ENCODE assay signal across 8 mouse cellular contexts in genomic region chr17:12990567-12991145, GRCm38 (mm10). TPM values are rescaled to one million over a fixed set of nuclear protein-coding genes. Genes with fewer than 3 reads are reported as not detected.
DNase-seq lines count a peak whose midpoint lies in the region; ATAC-seq lines count a peak whose summit lies in the region.

No protein-coding gene starts in this region.

- no peaks in the 10 kb centered on the region; the same call in 1 of the 2 replicates for H3K36me3 ChIP-seq in forebrain, embryonic 11.5 days (ENCODE audit: control insufficient read depth, insufficient read depth, low read length)
- H3K36me3 ChIP-seq in liver, embryonic 11.5 days (ENCODE audit: control insufficient read depth, insufficient read depth, low read length), result peaks cover 7% of the 10 kb centered on the region

- H3K4me1 ChIP-seq in forebrain, embryonic 11.5 days (replicated peaks; ENCODE audit: control insufficient read depth, insufficient read depth, low read length), result no peaks in the 10 kb centered on the region
- no peaks in the 10 kb centered on the region; the same call in 1 of the 2 replicates for H3K4me1 ChIP-seq in liver, embryonic 11.5 days (replicated peaks; ENCODE audit: control insufficient read depth, insufficient read depth, low read length)

- H3K9ac ChIP-seq in forebrain, embryonic 11.5 days (ENCODE audit: low read length), result peak overlapping the region; percentile 100
- peak overlapping the region; percentile 100 for H3K9ac ChIP-seq in liver, embryonic 11.5 days (ENCODE audit: low read depth, low read length)

- no peak overlapping the region for H3K27ac ChIP-seq in forebrain, embryonic 11.5 days (ENCODE audit: low read depth, low read length)
- peak overlapping the region; percentile 99 for H3K27ac ChIP-seq in liver, embryonic 11.5 days (ENCODE audit: low read depth, low read length)

- H3K9me3 ChIP-seq in forebrain, embryonic 11.5 days (ENCODE audit: control insufficient read depth, low read length), result no peaks in the 10 kb centered on the region
- no peaks in the 10 kb centered on the region for H3K9me3 ChIP-seq in liver, embryonic 11.5 days (ENCODE audit: control insufficient read depth, low read length)

- 71% methylated on average over 8 of the region's 8 CpGs for WGBS in forebrain, embryonic 11.5 days
- 46% methylated on average over 8 of the region's 8 CpGs for WGBS in liver, embryonic 11.5 days

- peak overlapping the region; percentile 97 for H3K4me3 ChIP-seq in forebrain, embryonic 11.5 days (ENCODE audit: low read depth, low read length)
- H3K4me3 ChIP-seq in liver, embryonic 11.5 days (ENCODE audit: low read depth, low read length), result peak overlapping the region; percentile 98

- H3K4me2 ChIP-seq in forebrain, embryonic 11.5 days (ENCODE audit: low read depth, low read length, severe bottlenecking), result peak overlapping the region; percentile 82
- peak overlapping the region; percentile 95 for H3K4me2 ChIP-seq in liver, embryonic 11.5 days

- peak; percentile 43 for DNase-seq in cerebellum, adult 9-10 months
- DNase-seq in cerebellum, adult 8-10 months, result no peak
- DNase-seq in 3T3-L1 (ENCODE audit: low read depth, low spot score), result peak; percentile 43
- DNase-seq in forebrain, embryonic 11.5 days (ENCODE audit: low spot score), result no peak
- no peak for DNase-seq in liver, embryonic 11.5 days (ENCODE audit: low spot score)
- DNase-seq in retina, postnatal 1 day, result no peak
- no peak for DNase-seq in spleen, postnatal 4 days (ENCODE audit: low spot score in 2 of 2)
- no peak for DNase-seq in gastrocnemius, postnatal 10 days

- ATAC-seq in forebrain, embryonic 11.5 days (replicated peaks; ENCODE audit: low FRiP score), result no peak
- no peak for ATAC-seq in liver, embryonic 11.5 days (replicated peaks; ENCODE audit: low FRiP score)

- no peaks in the 10 kb centered on the region for H3K27me3 ChIP-seq in forebrain, embryonic 11.5 days (ENCODE audit: control insufficient read depth, insufficient read depth, low read length)
- no peaks in the 10 kb centered on the region for H3K27me3 ChIP-seq in liver, embryonic 11.5 days (replicated peaks; ENCODE audit: control insufficient read depth, insufficient read depth, low read length)

RNA-seq across cellular contexts. Expression of gene Wtap, which starts 3.3 kb away (rescaled TPM):
- polyA plus RNA-seq in forebrain, embryonic 11.5 days (2014; fragmentation: Nextera tagmentation; extraction: Ambion mirVana), result 140 and 141 TPM in 2 replicates
- polyA plus RNA-seq in liver, embryonic 11.5 days (2014; fragmentation: Nextera tagmentation; extraction: Ambion mirVana), result 99.4 and 101 TPM in 2 replicates
- total RNA-seq in gastrocnemius, postnatal 10 days (2021), result 10 to 100 TPM; 35.3 to 42.6 TPM

RNA-seq across cellular contexts. Expression of gene Sod2, which starts 16.0 kb away (rescaled TPM):
- 107 and 115 TPM in 2 replicates for polyA plus RNA-seq in forebrain, embryonic 11.5 days (2014; fragmentation: Nextera tagmentation; extraction: Ambion mirVana)
- polyA plus RNA-seq in liver, embryonic 11.5 days (2014; fragmentation: Nextera tagmentation; extraction: Ambion mirVana), result 193 and 213 TPM in 2 replicates
- total RNA-seq in gastrocnemius, postnatal 10 days (2021), result 100 to 1,000 TPM; 245 to 294 TPM

RNA-seq across cellular contexts. Expression of gene Acat2, which starts 30.1 kb away (rescaled TPM):
- polyA plus RNA-seq in forebrain, embryonic 11.5 days (2014; fragmentation: Nextera tagmentation; extraction: Ambion mirVana), result 324 and 345 TPM in 2 replicates
- 113 and 126 TPM in 2 replicates for polyA plus RNA-seq in liver, embryonic 11.5 days (2014; fragmentation: Nextera tagmentation; extraction: Ambion mirVana)
- 10 to 100 TPM; 11.8 to 12.0 TPM for total RNA-seq in gastrocnemius, postnatal 10 days (2021)

RNA-seq across cellular contexts. Expression of gene Acat3, which starts 50.3 kb away (rescaled TPM):
- polyA plus RNA-seq in forebrain, embryonic 11.5 days (2014; fragmentation: Nextera tagmentation; extraction: Ambion mirVana), result 0.87 and 1.3 TPM in 2 replicates
- 0.62 and 1.1 TPM in 2 replicates for polyA plus RNA-seq in liver, embryonic 11.5 days (2014; fragmentation: Nextera tagmentation; extraction: Ambion mirVana)
- under 1 TPM in 1 of 2 experiments, not detected in 1; 0.33 TPM for total RNA-seq in gastrocnemius, postnatal 10 days (2021)

Comparison
In these comparisons a context has a peak if more than half of its experiments do, and no peak if none do; other contexts are left out.
1. DNase-seq: peak in cerebellum, adult 9-10 months (single experiment) and 3T3-L1 (single experiment); none in cerebellum, adult 8-10 months (single experiment), forebrain, embryonic 11.5 days (single experiment), liver, embryonic 11.5 days (single experiment), retina, postnatal 1 day (single experiment), spleen, postnatal 4 days (0 of 2) and gastrocnemius, postnatal 10 days (single experiment).